Mouse (Mus musculus) hindbrain, embryonic 10.5 days (tissue): ENCODE data around the gene Ldah. TPM values are rescaled to one million over a fixed set of nuclear protein-coding genes. Genes with fewer than 3 reads are reported as not detected.

ENCODE experiments used
- DNase-seq: peaks from one replicate; pipeline ENCODE4 v3.0.0-alpha.2; 2017; ENCODE audit warnings: low spot score
- H3K27ac ChIP-seq: fragments of 300-500 bp; sonication (generic); 2 replicates; pipeline ENCODE4 v1.5.1; 2016; ENCODE audit warnings: mild to moderate bottlenecking, moderate library complexity
- H3K27me3 ChIP-seq: fragments of 300-500 bp; sonication (generic); 2 replicates; pipeline ENCODE4 v1.6.1; 2016; ENCODE audit warnings: mild to moderate bottlenecking; ENCODE audit not compliant: poor library complexity, insufficient read depth, severe bottlenecking
- H3K36me3 ChIP-seq: fragments of 300-500 bp; sonication (generic); 2 replicates; pipeline ENCODE4 v1.6.1; 2016; ENCODE audit warnings: mild to moderate bottlenecking, moderate library complexity
- H3K4me1 ChIP-seq: fragments of 300-500 bp; sonication (generic); replicated peaks from 2 replicates; pipeline ENCODE4 v1.6.1; 2016; ENCODE audit warnings: mild to moderate bottlenecking
- H3K4me3 ChIP-seq: fragments of 300-500 bp; sonication (generic); 2 replicates; pipeline ENCODE4 v1.5.1; 2016; ENCODE audit warnings: mild to moderate bottlenecking, moderate library complexity
- H3K9me3 ChIP-seq: fragments of 300-500 bp; sonication (generic); 2 replicates; pipeline ENCODE4 v1.6.1; 2016; ENCODE audit warnings: mild to moderate bottlenecking, moderate library complexity
- whole genome bisulfite sequencing: fragments of 180-500 bp; shearing (Covaris S2); methylation state at CpG from one replicate; pipeline ENCODE4 v1.1.7; 2016; 5-methylcytosine and 5-hydroxymethylcytosine counted together
- polyA plus RNA-seq: library from polyadenylated mRNA; unstranded; fragments of >200 nt; fragmentation: Nextera tagmentation; extraction: Ambion mirVana; gene quantifications from 2 replicates; pipeline ENCODE4 v1.2.1, GENCODE M21; 2016

The Ldah gene
- polyA plus RNA-seq, 1 experiment from 2014 or later: 62.1 TPM

DNA sequence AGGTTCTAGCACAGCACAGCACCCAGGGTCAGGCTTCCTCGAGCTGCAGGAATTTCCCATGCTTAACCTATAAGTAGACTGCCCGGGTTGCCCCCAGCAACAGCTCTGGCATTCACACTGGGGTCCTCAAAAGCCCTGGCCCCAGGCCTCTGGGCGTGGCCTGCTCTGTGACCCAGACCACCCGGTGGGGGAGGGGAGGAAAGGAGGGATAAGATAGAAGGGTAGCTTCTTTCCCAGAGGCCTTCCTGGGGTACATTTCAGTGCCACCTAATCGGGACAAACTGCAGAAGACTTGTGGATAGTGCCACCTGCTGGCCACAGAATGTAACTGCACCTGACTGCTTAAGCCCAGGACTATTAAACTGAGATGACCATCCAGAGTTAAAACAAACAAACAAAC lies 98.5 kb downstream of the Ldah start:
- Histone ChIP-seq H3K27ac (no peak overlapping the region), H3K27me3 (peaks cover 75% of the 10 kb centered on the region)
- WGBS: 4% methylated on average over 5 of the region's 5 CpGs

DNA sequence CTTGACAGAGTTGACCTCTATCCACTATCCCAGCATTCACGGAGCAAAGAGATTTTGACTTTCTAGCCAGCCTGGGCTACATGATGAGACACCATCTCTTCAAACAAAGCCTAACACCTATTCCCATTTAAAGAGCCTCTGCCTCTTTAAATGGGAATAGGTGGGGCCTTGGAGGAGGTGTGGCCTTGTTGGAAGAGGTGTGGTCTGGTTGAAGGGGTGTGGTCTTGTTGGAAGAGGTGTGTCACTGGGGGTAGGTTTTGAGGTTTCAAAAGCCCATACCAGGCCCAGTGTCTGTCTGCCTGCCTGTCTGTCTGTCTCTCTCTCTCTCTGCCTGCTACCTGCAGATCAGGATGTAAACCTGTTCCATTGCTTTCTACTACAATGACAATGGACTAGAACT lies 99.0 kb downstream of the Ldah start:
- Histone ChIP-seq H3K36me3 (no peaks in the 10 kb centered on the region), H3K4me1 (peaks cover 36% of the 10 kb centered on the region), H3K27ac (no peak overlapping the region), H3K4me3 (no peak overlapping the region), H3K27me3 (peaks cover 75% of the 10 kb centered on the region), H3K9me3 (no peaks in the 10 kb centered on the region)
- DNase-seq: no peak
- WGBS: 68% methylated on average over 1 of the region's 1 CpGs

More for the DNA sequence above, 98.5 kb downstream of the Ldah start:
- peaks cover 39% of the 10 kb centered on the region for H3K4me1 ChIP-seq
- no peaks in the 10 kb centered on the region for H3K9me3 ChIP-seq
- H3K36me3 ChIP-seq: no peaks in the 10 kb centered on the region
- no peak overlapping the region for H3K4me3 ChIP-seq
- peak; percentile 78 for DNase-seq

DNA sequence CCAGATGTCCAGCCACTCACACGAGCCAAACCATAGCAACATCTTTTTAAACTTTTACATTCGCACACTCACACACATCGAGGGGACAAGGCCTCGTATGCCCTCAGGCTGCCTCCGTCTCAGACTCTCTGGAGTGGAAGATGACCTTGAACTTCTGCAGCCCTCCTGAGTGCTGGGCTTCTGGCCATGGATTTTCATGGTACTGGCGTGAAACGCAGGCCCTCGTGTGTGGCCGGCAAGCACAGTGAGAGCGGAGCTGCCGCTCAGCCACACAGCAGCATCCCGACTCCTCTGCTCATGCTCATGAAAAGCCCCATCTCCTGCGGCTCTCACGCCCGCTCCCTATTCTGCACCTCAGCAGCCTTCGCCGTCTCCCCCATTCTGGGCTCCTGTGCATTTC lies 103.1 kb downstream of the Ldah start:
- Histone ChIP-seq H3K9me3 (no peaks in the 10 kb centered on the region), H3K4me1 (peaks cover 38% of the 10 kb centered on the region), H3K36me3 (no peaks in the 10 kb centered on the region), H3K27ac (no peak overlapping the region), H3K4me3 (no peak overlapping the region), H3K27me3 (peaks cover 51% of the 10 kb centered on the region)
- DNase-seq: no peak
- 37% methylated on average over 17 of the region's 17 CpGs for WGBS

DNA sequence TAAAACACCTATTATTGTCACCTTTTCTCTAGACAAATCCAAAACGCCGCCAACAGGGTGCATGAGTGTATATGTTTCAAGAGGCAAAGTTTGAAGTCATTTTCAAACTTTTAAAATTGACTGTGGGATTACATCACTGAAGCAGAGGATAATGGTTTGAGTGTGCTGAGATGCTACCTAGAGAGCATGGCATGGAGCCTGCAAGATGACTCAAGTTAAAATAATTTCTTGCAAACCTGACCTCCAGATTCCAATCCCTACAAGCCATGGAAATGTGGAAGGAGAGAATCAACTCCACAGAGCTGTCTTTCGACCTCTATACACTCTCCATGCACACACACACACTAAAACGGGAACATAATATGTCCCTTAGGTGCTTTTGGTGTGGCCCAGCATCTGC lies 104.4 kb downstream of the Ldah start:
- Histone ChIP-seq H3K9me3 (no peaks in the 10 kb centered on the region), H3K4me1 (peaks cover 28% of the 10 kb centered on the region), H3K4me3 (no peak overlapping the region), H3K36me3 (no peaks in the 10 kb centered on the region), H3K27me3 (peaks cover 46% of the 10 kb centered on the region), H3K27ac (no peak overlapping the region)
- DNase-seq: no peak
- WGBS: 88% methylated on average over 4 of the region's 4 CpGs

DNA sequence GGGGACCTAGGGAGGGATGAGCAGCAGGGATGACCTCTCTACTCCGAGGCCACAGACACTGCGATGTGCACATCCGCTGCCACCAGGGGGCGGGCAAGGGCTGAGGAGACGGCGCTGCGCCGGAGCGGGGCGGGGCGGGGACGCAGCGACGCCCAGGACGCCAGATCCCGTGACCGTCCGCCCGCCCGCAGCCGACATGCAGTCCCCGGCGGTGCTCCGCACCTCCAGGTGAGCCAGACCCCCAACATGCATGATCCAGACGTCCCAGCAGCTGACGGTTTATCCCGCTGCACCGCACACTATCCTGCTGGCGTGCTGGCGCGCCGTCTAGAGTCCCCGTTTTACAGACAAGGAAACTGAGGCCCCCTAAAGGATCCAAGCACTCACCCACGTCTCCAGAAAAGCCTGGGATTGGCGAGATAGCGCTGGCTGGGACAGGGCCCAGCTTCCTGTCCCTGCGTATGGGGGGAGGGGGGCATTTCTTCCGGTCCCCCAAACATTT lies 105.4 kb downstream of the Ldah start, which contains the start of gene Hs1bp3:
Gene Hs1bp3 (plus strand): TSS at position 163 of the 502 bp plus-strand sequence.
- peak; percentile 90 for DNase-seq
- peaks cover 28% of the 10 kb centered on the region for H3K4me1 ChIP-seq
- peak within 1 kb of the TSS; percentile 60 for H3K4me3 ChIP-seq
- H3K9me3 ChIP-seq: no peaks in the 10 kb centered on the region
- H3K36me3 ChIP-seq: peaks cover 8% of the 10 kb centered on the region
- H3K27ac ChIP-seq: peak within 1 kb of the TSS; percentile 84
- peaks cover 46% of the 10 kb centered on the region for H3K27me3 ChIP-seq
- WGBS: under 1% methylated on average over 38 of the region's 38 CpGs

DNA sequence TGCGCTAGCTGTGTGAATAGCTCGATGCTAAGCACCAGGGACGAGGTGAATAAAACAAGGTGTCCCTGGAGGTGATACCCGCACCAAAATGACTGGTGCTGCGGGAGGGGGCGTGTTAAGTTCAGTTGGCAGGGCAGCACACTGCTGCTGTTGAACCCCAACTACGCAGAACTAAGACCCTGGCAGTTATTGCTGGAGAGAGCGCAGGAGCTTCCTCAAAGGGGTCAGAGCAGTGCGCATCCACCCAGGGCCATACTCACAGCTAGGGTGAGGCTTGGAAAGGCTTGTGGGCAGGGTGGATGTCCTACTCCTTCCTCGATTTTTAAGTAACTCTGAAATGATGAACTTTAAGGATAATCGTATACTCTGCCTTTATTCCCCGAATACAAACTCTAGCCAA lies 105.9 kb downstream of the Ldah start:
- Histone ChIP-seq H3K27ac (peak overlapping the region; percentile 84), H3K9me3 (no peaks in the 10 kb centered on the region), H3K4me3 (peak overlapping the region; percentile 60), H3K36me3 (peaks cover 13% of the 10 kb centered on the region), H3K4me1 (peaks cover 28% of the 10 kb centered on the region), H3K27me3 (peaks cover 46% of the 10 kb centered on the region)
- WGBS: 25% methylated on average over 12 of the region's 12 CpGs
- no peak for DNase-seq

DNA sequence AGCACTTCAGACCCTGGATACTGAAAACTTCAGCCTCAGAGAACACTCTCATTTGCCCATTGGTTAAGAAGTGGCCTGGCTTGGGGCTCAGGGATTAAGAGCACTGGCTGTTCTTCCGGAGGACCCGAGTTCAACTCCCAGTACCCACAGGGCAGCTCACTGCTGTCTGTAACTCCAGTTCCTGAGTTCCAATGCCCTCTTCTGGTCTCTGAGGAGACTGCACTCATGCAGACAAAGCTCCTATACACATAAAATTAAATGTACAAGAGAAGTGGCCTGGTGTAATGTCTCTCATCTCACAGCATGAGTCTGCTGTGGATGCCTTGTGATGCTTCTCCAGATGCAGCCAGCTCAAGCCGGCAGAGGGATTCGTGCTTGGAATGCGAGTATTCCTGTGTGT lies 108.6 kb downstream of the Ldah start:
- no peak overlapping the region for H3K27ac ChIP-seq
- peaks cover 16% of the 10 kb centered on the region for H3K4me1 ChIP-seq
- peaks cover 21% of the 10 kb centered on the region for H3K27me3 ChIP-seq
- H3K36me3 ChIP-seq: peaks cover 29% of the 10 kb centered on the region
- DNase-seq: no peak
- no peak overlapping the region for H3K4me3 ChIP-seq
- no peaks in the 10 kb centered on the region for H3K9me3 ChIP-seq
- WGBS: 88% methylated on average over 5 of the region's 5 CpGs

DNA sequence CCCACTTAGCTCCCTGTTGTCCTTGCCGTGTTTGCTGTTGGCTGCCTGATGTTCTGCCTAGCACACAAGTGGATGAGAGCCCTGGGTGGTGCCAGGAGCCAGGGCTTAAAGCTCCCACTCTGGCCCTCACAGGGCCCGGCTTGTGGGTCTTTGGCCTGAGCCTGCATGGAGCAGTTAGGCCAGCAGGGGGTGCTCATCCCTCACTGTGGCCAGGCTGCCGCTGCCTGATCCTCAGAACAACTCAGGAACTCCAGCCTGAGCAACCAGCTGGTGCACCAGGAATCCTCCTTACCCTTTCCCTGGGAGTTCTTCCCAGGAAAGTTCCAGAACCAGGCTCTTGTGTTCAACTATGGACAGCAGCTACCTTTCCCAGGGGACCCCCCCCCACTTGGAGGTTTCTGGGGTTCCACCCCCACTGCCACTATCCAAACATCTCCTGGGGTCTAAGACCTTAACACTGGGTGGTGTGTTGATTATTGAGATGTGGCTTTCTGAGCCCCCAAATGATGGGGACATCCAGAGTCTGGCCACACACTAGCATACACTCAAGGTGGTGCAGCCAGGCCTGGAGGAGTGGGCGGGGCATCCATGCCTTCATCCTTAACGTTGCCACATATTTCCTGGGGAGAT lies 112.3 kb downstream of the Ldah start:
- Histone ChIP-seq H3K36me3 (peaks cover 43% of the 10 kb centered on the region), H3K27me3 (no peaks in the 10 kb centered on the region), H3K27ac (no peak overlapping the region), H3K4me3 (no peak overlapping the region), H3K4me1 (no peaks in the 10 kb centered on the region), H3K9me3 (no peaks in the 10 kb centered on the region)
- WGBS: 42% methylated on average over 5 of the region's 5 CpGs
- peak; percentile 82 for DNase-seq

DNA sequence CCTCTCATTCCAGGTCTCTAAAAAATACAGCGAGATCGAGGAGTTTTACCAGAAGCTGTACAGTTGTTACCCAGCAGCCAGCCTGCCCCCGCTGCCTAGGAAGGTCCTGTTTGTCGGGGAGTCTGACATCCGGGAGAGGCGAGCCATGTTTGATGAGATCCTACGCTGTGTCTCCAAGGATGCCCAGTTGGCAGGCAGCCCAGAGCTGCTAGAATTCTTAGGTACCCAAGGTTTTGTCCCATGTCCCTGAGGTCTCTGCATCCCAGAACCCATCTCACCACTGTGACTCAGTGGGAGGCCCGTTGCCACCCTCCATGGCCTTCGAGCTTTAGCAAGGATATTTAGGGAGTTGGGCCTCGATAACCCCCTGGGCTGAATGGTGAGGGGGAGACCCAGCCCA lies 113.6 kb downstream of the Ldah start:
- H3K9me3 ChIP-seq: no peaks in the 10 kb centered on the region
- no peaks in the 10 kb centered on the region for H3K4me1 ChIP-seq
- H3K27me3 ChIP-seq: no peaks in the 10 kb centered on the region
- no peak overlapping the region for H3K27ac ChIP-seq
- peaks cover 43% of the 10 kb centered on the region for H3K36me3 ChIP-seq
- DNase-seq: no peak
- 90% methylated on average over 10 of the region's 10 CpGs for WGBS
- H3K4me3 ChIP-seq: no peak overlapping the region

DNA sequence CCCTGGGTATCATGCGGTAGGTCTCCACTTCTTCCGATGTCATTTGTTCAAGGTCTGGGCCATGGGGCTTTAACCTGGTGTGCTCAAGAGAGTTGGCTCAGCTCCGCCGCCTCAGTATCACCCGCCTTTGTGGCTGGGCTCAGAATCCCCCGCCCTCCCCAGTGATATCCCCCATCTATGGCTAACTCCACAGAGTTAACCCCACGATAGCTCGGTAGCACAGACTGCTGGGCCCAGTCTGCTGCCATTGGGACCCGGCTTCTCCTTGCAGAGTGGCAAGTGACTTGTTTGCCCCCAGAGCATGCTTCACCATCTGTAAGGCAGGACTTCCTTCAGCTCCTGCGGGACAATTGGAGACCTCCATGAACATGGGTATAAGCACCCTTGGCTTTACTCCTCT lies 116.2 kb downstream of the Ldah start:
- H3K9me3 ChIP-seq: no peaks in the 10 kb centered on the region
- peaks cover 38% of the 10 kb centered on the region for H3K36me3 ChIP-seq
- H3K4me1 ChIP-seq: peaks cover 14% of the 10 kb centered on the region
- WGBS: 91% methylated on average over 10 of the region's 10 CpGs
- no peak overlapping the region for H3K27ac ChIP-seq
- H3K4me3 ChIP-seq: no peak overlapping the region
- DNase-seq: no peak
- H3K27me3 ChIP-seq: no peaks in the 10 kb centered on the region

DNA sequence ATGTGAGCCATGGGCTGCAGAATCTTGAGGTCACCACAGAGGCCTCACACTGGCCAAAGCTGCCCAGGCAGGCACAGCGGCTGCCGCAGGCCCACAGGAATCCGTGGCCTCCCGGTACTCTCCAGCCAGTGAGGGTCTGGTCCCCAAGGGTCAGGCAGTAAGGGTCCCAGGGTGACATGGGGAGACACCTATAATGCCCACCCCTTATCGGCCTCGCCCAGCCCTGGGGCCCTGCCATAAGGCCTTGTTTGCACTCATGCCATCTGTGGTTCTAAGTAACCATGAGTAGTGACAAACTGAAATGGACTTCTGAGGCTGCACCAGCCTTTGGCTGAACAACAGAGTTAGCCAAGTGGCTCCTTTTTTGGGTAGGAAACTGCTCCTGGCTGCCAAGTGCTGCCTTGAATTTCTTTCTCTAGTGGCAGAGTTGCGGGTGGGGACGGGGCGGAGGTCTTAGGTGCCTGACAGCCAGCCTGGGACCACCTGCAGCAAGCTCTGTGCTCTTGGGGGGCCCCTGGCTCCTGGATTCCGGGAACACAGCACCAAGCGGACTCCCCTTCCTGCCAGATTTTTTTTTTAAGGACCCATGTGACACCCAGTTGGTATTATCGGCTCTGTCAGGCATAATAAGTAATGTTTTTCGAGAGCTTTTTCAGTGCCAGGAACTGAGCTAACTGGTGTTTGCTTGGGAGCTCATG lies 117.5 kb downstream of the Ldah start:
- no peak for DNase-seq
- WGBS: 91% methylated on average over 13 of the region's 13 CpGs
- Histone ChIP-seq H3K36me3 (peaks cover 43% of the 10 kb centered on the region), H3K27me3 (no peaks in the 10 kb centered on the region), H3K9me3 (no peaks in the 10 kb centered on the region), H3K27ac (no peak overlapping the region), H3K4me1 (peaks cover 14% of the 10 kb centered on the region), H3K4me3 (no peak overlapping the region)

DNA sequence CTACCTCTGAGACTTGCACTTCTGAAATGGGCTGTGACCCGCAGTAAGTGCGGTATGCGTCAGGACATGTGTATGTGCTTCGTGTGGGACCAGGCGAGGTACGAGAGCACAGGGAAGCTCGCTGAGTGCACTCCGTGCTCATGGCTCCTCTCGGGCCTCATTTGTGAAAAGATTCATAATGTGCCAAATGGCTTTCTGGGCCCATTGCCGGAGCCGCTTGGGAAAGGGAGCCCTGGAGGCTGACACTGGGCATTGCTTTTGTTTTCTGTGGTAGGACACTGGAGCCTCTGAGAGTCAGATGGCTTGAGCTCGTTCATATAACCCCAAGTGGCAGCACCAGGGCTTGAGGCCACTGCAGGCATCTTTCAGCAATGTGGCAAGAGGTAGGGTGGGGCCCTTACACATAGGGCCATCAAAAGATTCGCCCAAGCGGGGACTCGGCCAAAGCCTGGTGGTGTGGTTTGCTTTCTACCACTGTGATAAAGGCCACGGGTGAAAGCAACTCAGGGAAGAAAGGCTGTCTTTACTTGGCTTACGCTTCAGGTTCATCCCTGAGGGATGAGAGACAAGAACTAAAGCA lies 118.1 kb downstream of the Ldah start:
- Histone ChIP-seq H3K27ac (no peak overlapping the region), H3K4me3 (no peak overlapping the region), H3K4me1 (peaks cover 19% of the 10 kb centered on the region), H3K9me3 (no peaks in the 10 kb centered on the region), H3K36me3 (peaks cover 39% of the 10 kb centered on the region), H3K27me3 (no peaks in the 10 kb centered on the region)
- DNase-seq: no peak
- 91% methylated on average over 17 of the region's 17 CpGs for WGBS
